Mouse (Mus musculus): ENCODE measurements around the gene Mfsd4b1. TPM values are rescaled to one million over a fixed set of nuclear protein-coding genes. Genes with fewer than 3 reads are reported as not detected.

The Mfsd4b1 gene
- polyA plus RNA-seq (2012; ENCODE audit: low replicate concordance), result not detected in 2 replicates

DNA sequence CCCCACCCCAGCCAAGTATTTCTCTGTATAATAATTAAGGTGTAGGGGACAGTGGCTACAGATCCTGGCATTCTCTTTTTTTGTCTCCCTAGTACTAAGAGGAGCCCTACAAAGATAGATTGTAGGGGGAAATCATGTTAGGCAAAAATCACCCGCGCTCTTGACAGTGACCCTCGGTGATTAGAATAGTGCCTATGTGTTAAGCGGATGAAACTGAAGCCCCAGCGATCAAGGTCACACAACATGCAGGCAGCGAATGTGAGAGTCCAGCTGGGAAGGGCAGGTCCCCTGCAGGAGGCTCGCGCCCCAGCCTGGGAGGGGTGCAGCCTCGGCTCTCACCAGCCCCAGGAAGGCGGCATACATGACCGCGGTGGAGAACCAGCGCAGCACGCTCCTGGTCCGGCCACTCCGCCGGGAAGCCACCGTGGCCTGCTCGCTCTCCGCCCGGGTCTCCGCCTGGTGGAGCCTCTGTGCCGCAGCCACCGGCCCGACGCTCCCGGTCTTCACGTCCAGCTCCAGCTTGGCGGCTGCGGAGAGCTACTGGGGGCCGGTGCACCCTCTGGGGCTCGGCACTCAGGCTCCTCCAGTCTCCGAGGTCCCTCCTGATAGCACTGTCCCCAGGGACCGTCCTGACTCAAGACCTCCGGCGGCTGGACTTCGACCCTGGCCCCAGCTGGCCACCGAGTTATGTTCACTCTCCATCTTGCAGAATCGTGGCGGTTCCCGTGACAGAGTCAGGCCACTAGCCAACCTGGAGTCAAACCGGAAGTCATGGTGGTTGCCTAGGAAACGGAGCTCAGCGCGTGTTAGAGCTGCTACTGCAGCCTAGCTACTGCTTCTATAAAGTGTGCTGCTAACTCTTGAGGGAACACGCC, at the start of gene Mfsd4b1:
TSS of gene Mfsd4b1 (minus strand) at position 715 of the 875 bp plus-strand sequence.

DNA sequence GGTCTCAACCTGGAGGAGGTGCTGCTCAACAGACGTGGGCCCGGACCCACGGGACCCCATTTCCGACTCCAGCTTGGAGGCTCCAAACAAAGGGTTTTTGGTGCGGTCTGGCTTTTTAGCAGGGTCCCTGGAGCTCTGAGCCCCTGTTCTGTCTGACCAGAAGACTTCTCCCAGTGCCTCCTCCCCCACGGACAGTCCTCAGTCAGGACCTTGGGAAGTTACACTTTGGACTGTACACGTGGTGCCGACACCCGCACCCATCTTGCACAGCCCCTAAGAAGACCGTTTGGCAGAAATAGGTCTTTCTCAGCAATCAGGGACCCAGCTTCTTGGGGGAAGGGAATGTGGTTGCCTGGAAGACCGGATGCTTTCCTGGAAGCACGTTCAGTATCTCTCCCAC, 38.6 kb downstream of the Mfsd4b1 start, which contains the start of gene Mfsd4b5:
TSS of gene Mfsd4b5 (minus strand) at position 181 of the 400 bp plus-strand sequence.

DNA sequence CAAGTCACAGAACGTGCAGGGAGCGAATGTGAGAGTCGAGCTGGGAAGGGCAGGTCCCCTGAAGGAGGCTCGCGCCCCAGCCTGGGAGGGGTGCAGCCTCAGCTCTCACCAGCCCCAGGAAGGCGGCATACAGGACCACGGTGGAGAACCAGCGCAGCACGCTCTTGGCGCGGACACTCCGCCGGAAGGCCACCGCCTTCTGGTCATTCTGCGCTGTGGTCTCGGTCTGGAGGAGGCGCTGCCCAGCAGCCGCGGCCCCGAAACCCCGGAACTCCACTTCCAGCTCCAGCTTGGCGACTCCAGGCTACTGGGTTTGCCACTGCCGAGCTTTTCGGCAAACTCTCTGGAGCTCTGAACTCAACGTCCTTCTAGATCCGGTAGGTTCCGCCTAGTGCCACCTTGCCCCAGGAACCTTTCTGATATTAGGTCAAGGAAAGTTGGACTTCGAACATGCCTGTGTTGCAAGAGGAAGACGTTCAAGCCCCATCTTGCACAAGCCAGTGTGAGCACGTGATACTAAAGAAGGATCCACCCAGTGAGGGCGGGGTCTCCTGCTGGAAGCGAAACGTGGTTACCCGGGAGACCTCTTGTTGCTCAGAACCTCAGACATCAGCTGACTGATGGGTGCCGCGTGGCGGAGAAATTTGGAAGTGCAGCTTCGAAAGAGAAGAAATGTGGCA, 65.2 kb downstream of the Mfsd4b1 start, which contains the start of gene Mfsd4b3:
TSS of gene Mfsd4b3 (minus strand) at position 393 of the 680 bp plus-strand sequence.

Other genes starting within 250 kb of the Mfsd4b1 start
- 0.58 and 0.76 TPM in 2 replicates for gene Mfsd4b4, start 126.0 kb downstream of the Mfsd4b1 start, polyA plus RNA-seq (2012; ENCODE audit: low replicate concordance)
- not detected in 2 replicates for gene Mfsd4b2, start 98.3 kb downstream of the Mfsd4b1 start, polyA plus RNA-seq (2012; ENCODE audit: low replicate concordance)
- gene Mfsd4b3, start 65.1 kb downstream of the Mfsd4b1 start, polyA plus RNA-seq (2012; ENCODE audit: low replicate concordance), result 0.09 TPM in 1 of 2 replicates, not detected in the other
- 0.07 TPM in 1 of 2 replicates, not detected in the other for gene Mfsd4b5, start 38.6 kb downstream of the Mfsd4b1 start, polyA plus RNA-seq (2012; ENCODE audit: low replicate concordance)
- 6.9 and 11.7 TPM in 2 replicates for gene Slc16a10, start 117.0 kb upstream of the Mfsd4b1 start, polyA plus RNA-seq (2012; ENCODE audit: low replicate concordance)
- gene Rpf2, start 221.8 kb upstream of the Mfsd4b1 start, polyA plus RNA-seq (2012; ENCODE audit: low replicate concordance), result 0.87 and 2.0 TPM in 2 replicates
- gene Gtf3c6, start 232.8 kb upstream of the Mfsd4b1 start, polyA plus RNA-seq (2012; ENCODE audit: low replicate concordance), result 3.6 and 14.0 TPM in 2 replicates

Measured in hematopoietic multipotent progenitor cell, adult 10-12 weeks (in vitro differentiated cells).